Mouse (Mus musculus) adrenal gland, postnatal 4 days (tissue): ENCODE data around the gene Olfr1440. TPM values are rescaled to one million over a fixed set of nuclear protein-coding genes. Genes with fewer than 3 reads are reported as not detected.

ENCODE experiments used
- DNase-seq, 2 experiments: peaks; one replicate each; pipeline ENCODE4 v3.0.0; 2021 to 2022; ENCODE audit warnings: low spot score in 2 of 2, mixed read lengths in 2 of 2
- long read RNA-seq, 2 experiments: library from polyadenylated mRNA; stranded (forward); transcript quantifications; one replicate each; pipeline ENCODE4 v2.0.0; 2021
- total RNA-seq, 2 experiments: library from RNA; stranded (reverse); gene quantifications; 2 replicates each; pipeline ENCODE4 v1.2.3; 2021

The Olfr1440 gene
- total RNA-seq: not detected
- long read RNA-seq, experiment 1: 0 reads
- long read RNA-seq, experiment 2: 0 reads

DNA sequence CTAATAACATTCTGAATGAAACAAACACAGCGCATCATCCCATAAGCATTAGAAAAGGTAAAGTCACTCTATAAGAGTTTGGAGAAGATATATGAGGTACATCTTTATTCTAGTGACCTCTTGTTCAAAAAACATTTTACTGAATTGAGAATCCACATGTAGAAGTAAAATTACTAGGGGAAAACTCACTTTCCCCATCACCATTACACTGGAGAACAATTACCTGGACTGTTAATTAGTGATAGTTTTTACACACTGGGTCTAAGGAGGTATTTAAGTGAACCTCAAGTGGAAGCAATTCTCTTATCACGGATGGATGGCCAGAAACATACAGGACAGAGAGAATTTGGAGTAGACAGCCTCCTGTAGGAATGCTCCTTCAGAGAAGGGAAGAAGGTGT lies at the start of gene Olfr1440:
TSS of gene Olfr1440 (plus strand) at position 301 of the 400 bp plus-strand sequence.
- DNase-seq: no peak

- no peak for DNase-seq
Measured at GRCm38 (mm10) chr19:12373004-12373403, 14.1 kb upstream of the Olfr1440 start.

GRCm38 (mm10) chr19:12374465-12375025 lies 12.5 kb upstream of the Olfr1440 start:
- no peak for DNase-seq

DNA sequence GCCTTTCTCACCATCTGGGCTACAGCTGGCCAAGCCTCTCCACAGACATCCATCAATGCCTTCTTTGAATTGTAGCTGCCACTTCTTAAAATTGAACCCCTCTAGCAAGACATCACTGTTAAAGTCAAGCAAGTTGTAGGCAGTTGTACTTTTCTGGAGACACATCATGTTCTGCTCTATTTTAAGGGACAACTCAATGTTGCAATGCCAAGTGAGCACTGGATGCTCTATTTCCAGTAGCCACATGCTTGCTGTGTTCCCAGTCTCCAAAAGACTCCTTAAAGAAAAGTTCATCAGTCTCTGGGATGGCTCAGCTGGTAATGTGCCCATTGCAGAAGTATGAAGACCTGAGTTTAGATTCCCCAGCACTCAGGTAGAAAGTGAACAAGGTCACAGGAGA lies 26.7 kb downstream of the Olfr1440 start:
- no peak for DNase-seq

DNA sequence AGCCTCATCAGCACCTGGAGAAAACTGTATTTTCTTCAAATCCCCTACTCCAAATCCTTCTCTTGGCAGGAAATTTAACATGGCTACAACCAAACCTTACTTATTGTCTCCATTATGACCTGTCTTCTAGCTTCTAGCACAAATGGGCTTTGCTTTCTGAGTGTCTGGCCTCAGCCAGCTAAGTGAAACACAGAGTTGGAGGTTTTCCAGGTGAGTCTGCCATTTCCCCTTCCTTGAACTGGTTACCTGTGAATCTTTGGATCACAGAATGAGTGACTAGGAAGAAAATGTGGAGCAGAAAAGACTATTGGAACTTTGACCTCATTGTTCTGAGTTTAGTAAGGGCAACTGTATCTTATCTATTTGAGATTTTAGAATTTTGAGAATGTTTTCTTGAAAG lies 30.3 kb downstream of the Olfr1440 start, which contains the start of gene Olfr1441:
TSS of gene Olfr1441 (plus strand) at position 73 of the 400 bp plus-strand sequence.
- no peak for DNase-seq

GRCm38 (mm10) chr19:12418312-12418711 lies 31.2 kb downstream of the Olfr1440 start:
- DNase-seq: no peak

GRCm38 (mm10) chr19:12420555-12420954 lies 33.5 kb downstream of the Olfr1440 start:
- no peak for DNase-seq

GRCm38 (mm10) chr19:12421680-12422079 lies 34.6 kb downstream of the Olfr1440 start:
- DNase-seq: no peak

GRCm38 (mm10) chr19:12427101-12427500 lies 40.0 kb downstream of the Olfr1440 start:
- DNase-seq: no peak

DNA sequence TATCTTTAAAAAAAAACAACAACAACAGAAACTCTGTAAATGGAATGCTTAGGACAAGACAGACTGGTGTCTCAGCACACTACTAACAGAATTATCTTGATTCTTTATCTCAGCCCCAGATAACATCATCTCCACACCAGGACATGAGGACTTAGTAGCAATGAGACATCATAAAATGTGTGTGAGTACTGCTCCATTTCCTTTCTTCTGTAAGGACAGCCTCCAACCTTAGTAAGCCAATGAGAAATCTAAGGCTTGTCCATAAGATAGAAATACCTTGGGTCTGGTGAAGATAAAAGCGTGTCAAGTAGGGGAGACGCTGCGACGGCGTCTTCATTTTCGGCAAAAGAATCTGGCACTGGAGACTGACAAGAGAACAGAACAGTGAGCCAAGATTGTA lies 40.5 kb downstream of the Olfr1440 start, which contains the start of gene Pfpl:
TSS of gene Pfpl (plus strand) at position 301 of the 400 bp plus-strand sequence.
- DNase-seq: no peak

DNA sequence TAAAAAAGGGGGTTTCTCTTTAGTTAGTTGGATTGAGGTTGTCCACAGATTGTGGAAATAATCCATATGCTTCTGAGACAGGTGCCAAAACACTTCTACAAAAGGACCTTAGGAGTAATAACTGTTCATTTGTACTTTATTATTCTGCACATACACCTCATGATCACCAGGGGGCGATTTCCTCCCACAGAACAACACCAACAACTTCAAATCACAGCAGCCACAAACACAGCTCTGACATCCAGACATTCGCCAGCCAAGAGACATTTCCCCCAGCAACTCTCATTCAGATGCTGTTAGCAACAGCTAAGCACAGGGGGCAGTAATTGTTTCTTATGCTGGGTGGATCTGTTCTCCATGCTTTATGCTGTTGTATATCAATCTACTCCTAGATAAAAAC lies 46.0 kb downstream of the Olfr1440 start:
- no peak for DNase-seq

DNA sequence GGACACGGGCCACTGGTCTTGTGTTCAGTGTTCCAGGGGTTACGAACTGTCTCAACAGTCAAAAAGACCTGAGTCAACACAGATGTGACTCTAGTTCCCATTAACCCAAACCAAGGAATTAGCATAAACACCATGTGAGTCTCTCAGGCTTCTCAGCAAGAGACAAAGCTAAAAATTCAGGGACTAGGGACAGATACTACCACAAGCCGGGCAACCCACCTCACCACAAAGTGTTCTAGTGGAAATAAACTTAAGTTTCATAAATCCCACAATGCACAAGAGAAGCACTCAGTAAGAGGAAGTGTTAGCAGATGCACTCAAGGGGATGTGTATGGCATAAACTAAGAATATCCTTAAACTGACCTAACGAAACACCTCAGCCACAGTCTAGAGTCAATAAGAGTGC lies 47.9 kb downstream of the Olfr1440 start:
- no peak for DNase-seq

DNA sequence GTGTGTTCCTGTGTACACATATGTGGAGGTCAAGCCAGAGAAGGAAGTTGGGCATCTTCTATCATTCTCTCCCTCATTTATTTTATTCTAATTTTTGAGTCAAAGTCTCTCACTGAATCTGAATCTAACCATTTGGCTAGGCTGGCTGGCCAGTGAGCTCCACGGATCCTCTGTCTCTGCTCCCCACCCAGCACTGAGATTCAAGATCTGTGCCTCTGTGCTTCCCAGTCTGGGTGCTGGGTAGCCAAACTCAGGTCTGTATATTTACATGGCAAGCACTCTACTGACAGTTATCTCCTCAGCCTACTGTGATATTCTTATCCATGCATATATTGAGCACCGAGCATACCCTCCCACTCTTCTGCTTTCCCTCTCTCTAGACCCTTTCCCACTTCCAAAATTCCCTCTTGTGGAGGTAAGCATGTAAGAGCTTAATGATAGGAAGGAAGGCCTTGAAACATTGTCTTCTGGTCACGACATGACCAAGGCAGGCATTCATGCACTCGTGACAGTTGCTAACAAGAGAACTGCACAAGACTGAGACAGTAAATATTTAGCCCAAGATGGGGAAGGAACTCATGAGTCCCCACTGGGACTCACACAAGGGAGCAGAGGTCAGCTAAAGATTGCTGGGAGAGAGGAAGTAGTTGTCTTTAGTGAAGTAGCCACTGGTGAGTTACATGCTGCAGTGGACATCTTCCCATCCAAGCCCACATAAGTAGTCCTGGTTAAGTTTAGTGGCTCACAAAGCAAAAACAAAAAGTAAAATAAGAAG lies 48.9 kb downstream of the Olfr1440 start:
- DNase-seq: no peak

DNA sequence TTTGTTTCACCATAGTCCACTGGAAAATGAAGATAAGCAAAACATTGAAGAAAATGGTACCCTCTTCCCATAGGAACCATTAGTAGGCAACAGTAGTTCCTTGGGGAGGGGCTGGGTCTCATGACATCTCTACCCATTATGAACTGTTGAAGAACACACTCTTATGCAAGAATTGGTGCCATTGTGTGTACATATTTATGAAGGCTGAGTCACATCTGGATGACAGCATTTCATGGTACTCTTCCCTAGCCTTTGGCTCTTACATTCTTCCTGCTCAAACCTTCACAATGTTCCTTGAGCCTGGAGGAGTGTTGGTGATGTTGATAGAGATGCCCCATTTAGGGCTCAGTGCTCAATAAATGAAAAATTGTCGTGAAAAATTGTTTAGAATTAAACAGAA lies 52.5 kb downstream of the Olfr1440 start:
- no peak for DNase-seq

GRCm38 (mm10) chr19:12440103-12440725 lies 53.1 kb downstream of the Olfr1440 start:
- no peak for DNase-seq

DNA sequence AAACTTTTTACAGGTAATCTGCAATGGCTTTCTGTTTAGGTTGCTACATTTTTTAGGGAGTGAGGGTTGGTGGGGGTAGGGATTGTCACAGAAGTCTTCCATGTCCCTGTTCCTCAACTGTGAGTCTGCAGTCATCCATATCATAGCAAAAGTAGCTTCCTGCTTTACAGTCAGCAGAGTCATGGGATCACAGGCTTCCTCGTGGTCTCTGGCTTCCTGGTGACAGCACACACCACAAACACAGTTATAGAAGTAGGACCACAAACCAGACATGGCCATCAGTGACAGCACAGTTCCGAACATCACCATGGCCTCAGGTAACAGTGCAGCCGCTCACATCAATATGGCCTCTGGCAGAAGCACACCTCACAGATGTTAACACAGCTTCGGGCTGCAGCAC lies 55.5 kb downstream of the Olfr1440 start:
- DNase-seq: no peak

- DNase-seq: no peak
Measured at GRCm38 (mm10) chr19:12445014-12445413, 57.9 kb downstream of the Olfr1440 start.

Other genes starting within 250 kb of the Olfr1440 start
- not detected for gene Olfr1555-ps1, start 217.2 kb upstream of the Olfr1440 start, total RNA-seq
- gene Olfr1431, start 186.6 kb upstream of the Olfr1440 start, total RNA-seq: not detected
- not detected for gene Olfr1432, start 154.7 kb upstream of the Olfr1440 start, total RNA-seq
- gene Olfr262, start 145.6 kb upstream of the Olfr1440 start, total RNA-seq: not detected
- gene Olfr235, start 126.2 kb upstream of the Olfr1440 start, total RNA-seq: not detected
- gene Olfr1434, start 107.4 kb upstream of the Olfr1440 start, total RNA-seq: not detected
- not detected for gene Olfr1436, start 88.1 kb upstream of the Olfr1440 start, total RNA-seq
- gene Olfr1437, start 62.2 kb upstream of the Olfr1440 start, total RNA-seq: not detected
- not detected for gene Olfr1438-ps1, start 51.4 kb upstream of the Olfr1440 start, total RNA-seq
- gene Olfr1441, start 30.2 kb downstream of the Olfr1440 start, total RNA-seq: not detected
- gene Pfpl, start 40.6 kb downstream of the Olfr1440 start, total RNA-seq: not detected
- gene Mpeg1, start 73.5 kb downstream of the Olfr1440 start, total RNA-seq: 10 to 100 TPM; 22.3 to 23.5 TPM
- gene Dtx4, start 114.2 kb downstream of the Olfr1440 start, total RNA-seq: 10 to 100 TPM; 32.1 to 33.4 TPM
- gene Fam111a, start 158.5 kb downstream of the Olfr1440 start, total RNA-seq: 10 to 100 TPM; 13.3 to 16.9 TPM
- 10 to 100 TPM in 1 of 2 experiments, under 1 TPM in 1; 0.31 to 14.1 TPM for gene Gm4952, start 212.7 kb downstream of the Olfr1440 start, total RNA-seq
- 1 to 10 TPM; 1.7 to 6.2 TPM for gene Glyat, start 246.0 kb downstream of the Olfr1440 start, total RNA-seq